Mouse (Mus musculus) liver, postnatal 0 days (tissue): Measurements from ENCODE around the gene Get4.

Experiments
- CTCF ChIP-seq: sonication (generic); IDR thresholded peaks from 2 replicates; pipeline ENCODE4 v1.5.1; 2016; ENCODE audit warnings: antibody characterized with exemption, low read depth
- EP300 ChIP-seq: IDR thresholded peaks from 2 replicates; pipeline ENCODE4 v1.6.1; 2016; ENCODE audit warnings: antibody characterized with exemption, low read depth, mild to moderate bottlenecking

DNA sequence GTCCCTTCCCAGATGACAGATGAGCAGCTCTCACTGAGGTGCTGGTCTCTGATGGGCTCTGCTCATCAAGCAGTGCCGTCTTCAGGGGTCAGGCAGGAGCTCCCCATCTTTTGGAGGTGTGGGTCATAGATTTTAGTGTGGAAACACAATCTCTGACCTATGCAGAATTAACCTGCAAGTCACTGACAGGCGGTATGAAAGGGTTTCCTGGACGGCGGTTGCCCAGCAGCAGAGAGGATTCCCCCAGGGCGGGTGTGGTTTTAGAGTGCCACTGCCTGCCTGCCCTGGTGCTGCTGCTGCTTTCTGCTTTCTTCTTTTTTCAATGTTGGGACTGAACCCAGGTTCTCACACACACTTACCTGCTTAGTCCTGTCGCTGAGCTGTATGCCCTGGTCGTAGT lies 45.6 kb upstream of the Get4 start:
- no peak for TF ChIP-seq CTCF
- no peak for TF ChIP-seq EP300
